Mouse (Mus musculus) left cerebral cortex, adult 18-20 months (tissue): ENCODE results near the gene Cpne5. TPM values are rescaled to one million over a fixed set of nuclear protein-coding genes. Genes with fewer than 3 reads are reported as not detected.
"Not testable (repeated sequence)": the region's sequence is repeated elsewhere in the genome, so short reads cannot be mapped to it uniquely, and the experiment has no call there.

Experiments used
- DNase-seq, 2 experiments: peaks; one replicate each; pipeline ENCODE4 v3.0.0; 2021 to 2022; ENCODE audit warnings: low spot score in 2 of 2, mixed read lengths in 1 of 2
- long read RNA-seq, 2 experiments: library from polyadenylated mRNA; stranded (forward); transcript quantifications; one replicate each; pipeline ENCODE4 v2.0.0; 2021
- total RNA-seq, 2 experiments: library from RNA; stranded (reverse); gene quantifications; 2 replicates each; pipeline ENCODE4 v1.2.3; 2021

Gene Cpne5
- 100 to 1,000 TPM; 161 to 173 TPM for total RNA-seq
- long read RNA-seq, experiment 1, full-length matches to known transcripts, result 53 of 100 reads
- long read RNA-seq, experiment 1, partial matches to known transcripts, result 17 of 100 reads
- long read RNA-seq, experiment 1, other reads (novel, unspliced or antisense), result 30 of 100 reads
- long read RNA-seq, experiment 2, full-length matches to known transcripts, result 37 of 73 reads
- long read RNA-seq, experiment 2, partial matches to known transcripts, result 18 of 73 reads
- long read RNA-seq, experiment 2, other reads (novel, unspliced or antisense), result 18 of 73 reads

GRCm38 (mm10) chr17:29237772-29238420, at the start of gene Cpne5:
Gene Cpne5, minus strand, starts transcription at chr17:29238167.
- DNase-seq, result peak; percentile 44 to 73

GRCm38 (mm10) chr17:29282216-29282952, 44.4 kb upstream of the Cpne5 start:
- DNase-seq, result no peak

GRCm38 (mm10) chr17:29281541-29281940, 43.6 kb upstream of the Cpne5 start:
- no peak for DNase-seq

GRCm38 (mm10) chr17:29280422-29280821, 42.5 kb upstream of the Cpne5 start:
- DNase-seq, result no peak

GRCm38 (mm10) chr17:29273889-29274288, 35.9 kb upstream of the Cpne5 start:
- no peak for DNase-seq

- no peak for DNase-seq
Measured at GRCm38 (mm10) chr17:29273156-29273555, 35.2 kb upstream of the Cpne5 start.

- DNase-seq, result no peak
Measured at GRCm38 (mm10) chr17:29270148-29270698, 32.3 kb upstream of the Cpne5 start.

GRCm38 (mm10) chr17:29269349-29269706, 31.4 kb upstream of the Cpne5 start:
- no peak for DNase-seq

GRCm38 (mm10) chr17:29268682-29269348, 30.8 kb upstream of the Cpne5 start, which contains the start of gene BC004004:
Gene BC004004, plus strand, starts transcription at chr17:29268788.
- peak; percentile 93 to 95 for DNase-seq

- no peak for DNase-seq
Measured at GRCm38 (mm10) chr17:29267931-29268681, 30.1 kb upstream of the Cpne5 start.

- DNase-seq, result not testable (repeated sequence)
Measured at GRCm38 (mm10) chr17:29267040-29267439, 29.1 kb upstream of the Cpne5 start.

- DNase-seq, result no peak
Measured at GRCm38 (mm10) chr17:29264760-29265159, 26.8 kb upstream of the Cpne5 start.

GRCm38 (mm10) chr17:29263840-29264633, 26.1 kb upstream of the Cpne5 start, which contains the start of gene Ppil1:
Gene Ppil1, minus strand, starts transcription at chr17:29264186.
- DNase-seq, result peak; percentile 76 to 77

- DNase-seq, result no peak
Measured at GRCm38 (mm10) chr17:29263417-29263816, 25.4 kb upstream of the Cpne5 start.

- no peak for DNase-seq
Measured at GRCm38 (mm10) chr17:29262259-29262649, 24.3 kb upstream of the Cpne5 start.

GRCm38 (mm10) chr17:29261603-29262258, 23.8 kb upstream of the Cpne5 start:
- DNase-seq, result no peak

- no peak for DNase-seq
Measured at GRCm38 (mm10) chr17:29260501-29260900, 22.5 kb upstream of the Cpne5 start.

- peak; percentile 82 to 84 for DNase-seq
Measured at GRCm38 (mm10) chr17:29259489-29259888, 21.5 kb upstream of the Cpne5 start.

- DNase-seq, result no peak
Measured at GRCm38 (mm10) chr17:29258921-29259320, 21.0 kb upstream of the Cpne5 start.
